Mouse (Mus musculus) kidney, postnatal 4 days (tissue): ENCODE results near the gene Olfml2a.

Source experiments
- DNase-seq, 2 experiments: peaks; one replicate each; pipeline ENCODE4 v3.0.0; 2021; ENCODE audit warnings: mixed read lengths in 2 of 2

Gene Olfml2a

GRCm38 (mm10) chr2:39012768-39013279 lies 81.0 kb downstream of the Olfml2a start:
- no peak for DNase-seq
